Mouse (Mus musculus) heart, embryonic 12.5 days (tissue): ENCODE data around the gene Mgea5. TPM values are rescaled to one million over a fixed set of nuclear protein-coding genes. Genes with fewer than 3 reads are reported as not detected.

Source experiments
- ATAC-seq: fragments of 200-750 bp; cut with Nextera tagmentation; 2 replicates; pipeline ENCODE4 v1.8.0; 2017; ENCODE audit warnings: moderate TSS enrichment, moderate library complexity; ENCODE audit not compliant: insufficient number of reproducible peaks, low FRiP score
- H3K27ac ChIP-seq: fragments of 300-500 bp; sonication (generic); 2 replicates; pipeline ENCODE4 v1.5.1; 2016; ENCODE audit warnings: mild to moderate bottlenecking, moderate library complexity; ENCODE audit not compliant: poor library complexity, severe bottlenecking
- H3K27me3 ChIP-seq: fragments of 300-500 bp; sonication (generic); replicated peaks from 2 replicates; pipeline ENCODE4 v1.6.1; 2016; ENCODE audit warnings: mild to moderate bottlenecking, moderate library complexity
- H3K36me3 ChIP-seq: fragments of 300-500 bp; sonication (generic); 2 replicates; pipeline ENCODE4 v1.6.1; 2016; ENCODE audit warnings: mild to moderate bottlenecking, moderate library complexity
- H3K4me1 ChIP-seq: fragments of 300-500 bp; sonication (generic); replicated peaks from 2 replicates; pipeline ENCODE4 v1.6.1; 2016; ENCODE audit warnings: mild to moderate bottlenecking
- H3K4me2 ChIP-seq: fragments of 300-500 bp; sonication (generic); 2 replicates; pipeline ENCODE4 v1.6.1; 2016; ENCODE audit warnings: mild to moderate bottlenecking, moderate library complexity
- H3K4me3 ChIP-seq: fragments of 300-500 bp; sonication (generic); 2 replicates; pipeline ENCODE4 v1.5.1; 2016; ENCODE audit warnings: mild to moderate bottlenecking
- H3K9ac ChIP-seq: fragments of 300-500 bp; sonication (generic); 2 replicates; pipeline ENCODE4 v1.6.1; 2016; ENCODE audit warnings: mild to moderate bottlenecking, moderate library complexity
- H3K9me3 ChIP-seq: fragments of 300-500 bp; sonication (generic); replicated peaks from 2 replicates; pipeline ENCODE4 v1.6.1; 2016; ENCODE audit warnings: mild to moderate bottlenecking, moderate library complexity
- WGBS: fragments of 180-500 bp; shearing (Covaris S2); methylation state at CpG from one replicate; pipeline ENCODE4 v1.1.7; 2016; 5-methylcytosine and 5-hydroxymethylcytosine counted together
- polyA plus RNA-seq: library from polyadenylated mRNA; unstranded; fragments of >200 nt; fragmentation: Nextera tagmentation; extraction: Ambion mirVana; gene quantifications from 2 replicates; pipeline ENCODE4 v1.2.1, GENCODE M21; 2016

Mgea5 gene
- polyA plus RNA-seq, 1 experiment from 2014 or later, result 51.7 TPM

DNA sequence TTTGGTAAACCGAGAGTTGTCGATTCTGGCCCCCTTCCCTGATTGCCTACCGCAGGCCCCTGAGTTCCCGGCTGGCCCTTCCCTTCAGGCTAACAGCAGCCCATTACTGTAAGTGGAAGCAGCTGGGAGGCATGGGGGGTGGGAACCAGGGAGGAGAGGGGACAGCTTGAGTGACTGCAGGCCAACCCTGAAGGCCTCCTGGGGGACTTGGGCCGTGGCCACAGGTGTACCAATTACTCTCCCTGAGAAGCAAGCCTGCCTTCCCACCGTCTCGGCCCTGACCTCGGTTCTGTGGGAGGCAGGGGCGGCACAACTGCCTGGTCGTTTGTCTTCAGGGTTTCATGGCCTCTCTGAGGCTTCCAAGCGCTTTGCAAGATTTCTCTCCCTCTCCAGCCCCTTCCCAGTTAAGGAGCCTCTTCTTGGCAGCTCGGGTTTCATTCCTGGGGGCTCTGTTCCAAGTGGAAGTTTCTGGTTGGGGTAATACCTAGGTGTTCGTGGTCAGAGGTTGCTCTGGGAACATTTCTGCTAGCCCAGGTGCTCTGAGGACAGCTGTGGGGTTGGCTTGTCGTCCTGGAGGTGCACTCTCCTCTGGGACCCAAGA, 57.9 kb downstream of the Mgea5 start:
- Histone ChIP-seq H3K4me3 (no peak overlapping the region), H3K36me3 (no peaks in the 10 kb centered on the region), H3K9ac (no peak overlapping the region), H3K4me1 (no peaks in the 10 kb centered on the region), H3K4me2 (no peak overlapping the region), H3K27ac (no peak overlapping the region), H3K27me3 (peaks cover 34% of the 10 kb centered on the region), H3K9me3 (no peaks in the 10 kb centered on the region)
- 32% methylated on average over 14 of the region's 14 CpGs for WGBS
- no peak for ATAC-seq

DNA sequence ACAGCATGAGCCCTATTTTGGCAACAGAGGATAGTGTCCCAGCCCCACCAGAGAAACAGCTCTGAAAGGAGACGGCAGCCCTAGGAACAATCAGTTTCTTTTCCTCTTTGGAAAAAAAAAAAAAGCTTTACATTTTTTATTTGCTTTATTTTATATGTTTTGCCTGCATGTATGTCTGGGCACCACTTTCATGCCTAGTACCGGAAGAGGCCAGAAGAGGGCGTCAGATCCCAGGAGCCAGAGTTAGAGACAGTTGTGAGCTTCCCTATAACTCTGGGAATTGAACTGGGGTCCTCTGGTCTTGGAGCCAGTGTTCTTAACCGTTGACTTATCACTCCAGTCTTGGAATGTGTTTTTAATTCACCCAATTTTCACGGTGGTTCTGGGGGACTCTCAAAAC, 61.4 kb downstream of the Mgea5 start:
- no peak overlapping the region for H3K9ac ChIP-seq
- no peaks in the 10 kb centered on the region for H3K36me3 ChIP-seq
- H3K27me3 ChIP-seq, result peaks cover 12% of the 10 kb centered on the region
- no peak overlapping the region for H3K4me3 ChIP-seq
- H3K9me3 ChIP-seq, result no peaks in the 10 kb centered on the region
- no peak overlapping the region for H3K27ac ChIP-seq
- no peak for ATAC-seq
- no peak overlapping the region for H3K4me2 ChIP-seq
- peaks cover 10% of the 10 kb centered on the region for H3K4me1 ChIP-seq
- 77% methylated on average over 5 of the region's 5 CpGs for WGBS

DNA sequence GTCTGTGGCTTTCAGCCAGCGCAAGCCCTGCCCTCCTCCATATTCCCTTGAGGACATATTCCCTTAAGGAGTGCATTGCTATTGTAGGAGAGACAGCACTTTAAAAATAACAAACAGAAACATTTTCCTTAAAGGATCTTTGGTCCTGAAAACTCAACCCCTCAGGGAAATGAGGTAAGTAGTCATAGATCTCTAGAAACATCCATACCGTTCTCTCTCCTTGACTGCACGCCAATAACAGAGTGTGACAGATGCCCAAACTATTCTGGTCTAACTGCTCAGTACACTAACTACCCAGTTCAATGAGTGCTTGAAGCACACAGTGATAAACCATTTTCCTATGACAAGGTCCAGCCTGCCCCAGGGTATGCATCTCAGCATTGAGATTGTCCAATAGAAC, 65.4 kb downstream of the Mgea5 start:
- peaks cover 15% of the 10 kb centered on the region for H3K4me1 ChIP-seq
- H3K27ac ChIP-seq, result no peak overlapping the region
- no peaks in the 10 kb centered on the region for H3K9me3 ChIP-seq
- H3K36me3 ChIP-seq, result no peaks in the 10 kb centered on the region
- H3K4me3 ChIP-seq, result peak overlapping the region; percentile 21
- WGBS, result 57% methylated on average over 3 of the region's 3 CpGs
- no peak for ATAC-seq
- peaks cover 4% of the 10 kb centered on the region; the same call in 1 of the 2 replicates for H3K27me3 ChIP-seq
- H3K4me2 ChIP-seq, result peak overlapping the region; percentile 61
- H3K9ac ChIP-seq, result no peak overlapping the region

DNA sequence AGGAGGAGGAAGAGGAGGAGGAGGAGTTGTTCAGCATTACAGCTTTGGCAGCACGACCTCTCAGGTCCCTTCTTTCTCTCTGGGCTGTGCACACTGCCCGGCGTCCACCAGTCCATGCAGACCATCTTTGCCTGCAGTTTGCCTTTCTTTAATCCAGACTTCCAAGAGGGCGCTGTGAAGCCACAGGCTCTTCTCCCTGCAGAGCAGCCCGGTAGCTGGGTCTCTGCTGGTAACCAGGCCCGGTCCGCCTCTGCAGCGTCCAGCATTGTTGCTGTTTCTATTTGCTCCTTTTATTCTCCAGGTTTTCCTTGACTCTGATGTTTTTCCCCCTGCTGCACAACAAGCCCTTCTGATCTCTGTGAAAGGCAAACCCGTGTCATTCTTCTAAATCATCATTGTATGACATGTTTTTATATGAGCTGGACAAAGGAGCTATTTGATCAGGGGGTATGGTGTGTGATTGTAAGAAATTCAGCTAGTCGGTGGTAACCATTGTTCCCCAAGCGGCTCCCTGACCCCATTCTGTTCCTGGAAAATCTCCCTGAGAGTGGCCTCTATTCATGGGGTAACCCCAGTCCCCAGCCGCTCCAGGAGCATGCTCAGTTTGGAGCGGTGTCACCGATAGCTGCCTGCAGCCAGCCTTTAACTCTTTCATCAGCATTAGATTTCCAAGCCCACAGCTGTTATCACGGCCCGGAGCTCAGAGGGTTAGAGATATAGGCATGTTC, 66.0 kb downstream of the Mgea5 start:
- H3K36me3 ChIP-seq, result no peaks in the 10 kb centered on the region
- H3K4me3 ChIP-seq, result peak overlapping the region; percentile 21
- no peaks in the 10 kb centered on the region for H3K9me3 ChIP-seq
- peak overlapping the region; percentile 4; the same call in 1 of the 2 replicates for H3K9ac ChIP-seq
- peak; percentile 45; the same call in 1 of the 2 replicates for ATAC-seq
- H3K4me2 ChIP-seq, result peak overlapping the region; percentile 61
- no peak overlapping the region for H3K27ac ChIP-seq
- H3K27me3 ChIP-seq, result peaks cover 4% of the 10 kb centered on the region; the same call in 1 of the 2 replicates
- H3K4me1 ChIP-seq, result peaks cover 15% of the 10 kb centered on the region
- 12% methylated on average over 16 of the region's 16 CpGs for WGBS

DNA sequence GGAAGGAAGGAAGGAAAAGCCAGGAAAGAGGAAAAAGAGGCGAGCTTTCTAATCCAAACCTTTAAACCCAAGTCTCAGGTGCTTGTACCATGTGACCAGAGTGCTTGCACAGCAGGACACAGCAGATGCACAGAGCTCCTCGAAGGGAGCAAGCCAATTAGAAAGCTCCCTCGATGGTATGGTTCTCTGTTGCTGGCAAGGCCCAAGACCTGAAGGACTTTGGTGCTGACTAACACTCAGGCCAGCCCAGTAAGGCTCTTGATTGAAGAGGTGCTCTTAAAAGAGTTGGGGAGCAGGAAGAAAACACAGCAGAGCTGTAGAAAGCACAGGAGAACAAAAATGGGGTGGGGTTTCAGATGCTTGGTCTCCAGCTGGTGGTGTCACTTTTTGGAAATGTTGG, 74.9 kb downstream of the Mgea5 start:
- Histone ChIP-seq H3K4me1 (peaks cover 7% of the 10 kb centered on the region), H3K27ac (no peak overlapping the region), H3K4me2 (no peak overlapping the region), H3K9me3 (no peaks in the 10 kb centered on the region), H3K27me3 (no peaks in the 10 kb centered on the region), H3K4me3 (no peak overlapping the region), H3K9ac (no peak overlapping the region), H3K36me3 (no peaks in the 10 kb centered on the region)
- WGBS, result 79% methylated on average over 3 of the region's 3 CpGs
- no peak for ATAC-seq

Other genes starting within 250 kb of the Mgea5 start
- 15.0 and 15.4 TPM in 2 replicates for gene Poll, start 223.3 kb downstream of the Mgea5 start, polyA plus RNA-seq
- gene Gm17018, start 223.2 kb downstream of the Mgea5 start, polyA plus RNA-seq, result 33.6 and 36.0 TPM in 2 replicates
- 4.3 and 4.8 TPM in 2 replicates for gene Fbxw4, start 123.5 kb downstream of the Mgea5 start, polyA plus RNA-seq
- gene Fgf8, start 40.9 kb downstream of the Mgea5 start, polyA plus RNA-seq, result not detected in 2 replicates
- 9.5 and 11.2 TPM in 2 replicates for gene Npm3, start 34.2 kb downstream of the Mgea5 start, polyA plus RNA-seq
- gene Kcnip2, start 32.2 kb upstream of the Mgea5 start, polyA plus RNA-seq, result 0.36 and 0.56 TPM in 2 replicates
- 13.6 and 16.5 TPM in 2 replicates for gene Armh3, start 214.7 kb upstream of the Mgea5 start, polyA plus RNA-seq
- 6.6 and 7.3 TPM in 2 replicates for gene Hps6, start 219.7 kb upstream of the Mgea5 start, polyA plus RNA-seq